Mouse (Mus musculus): ENCODE measurements around the gene Arhgef11. TPM values are rescaled to one million over a fixed set of nuclear protein-coding genes. Genes with fewer than 3 reads are reported as not detected.

Arhgef11 gene
- polyA plus RNA-seq, 1 experiment from 2014 or later = 19.5 TPM

DNA sequence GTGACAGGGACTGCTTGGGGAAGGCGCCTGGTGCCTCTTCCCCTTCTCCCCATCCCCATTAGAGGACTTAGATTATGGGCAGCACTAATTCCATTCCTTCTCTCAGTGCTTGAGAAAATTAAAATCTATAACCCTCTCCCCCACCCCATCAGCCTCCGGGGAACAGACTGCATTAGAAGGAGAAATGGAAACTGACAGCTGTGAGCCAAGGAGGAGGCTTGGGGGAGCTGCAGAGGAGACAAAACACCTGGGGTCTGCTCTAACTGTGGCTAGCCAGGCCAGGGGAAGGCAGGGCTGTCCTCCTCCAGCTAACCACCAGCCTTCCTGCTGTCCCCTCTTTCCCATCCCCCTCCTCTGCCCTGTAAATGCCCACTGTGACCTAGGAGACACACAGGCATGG is 161.7 kb downstream of the Arhgef11 start:
- H3K27ac ChIP-seq (replicated peaks) = no peak overlapping the region
- 53% methylated on average over 2 of the region's 2 CpGs for WGBS

DNA sequence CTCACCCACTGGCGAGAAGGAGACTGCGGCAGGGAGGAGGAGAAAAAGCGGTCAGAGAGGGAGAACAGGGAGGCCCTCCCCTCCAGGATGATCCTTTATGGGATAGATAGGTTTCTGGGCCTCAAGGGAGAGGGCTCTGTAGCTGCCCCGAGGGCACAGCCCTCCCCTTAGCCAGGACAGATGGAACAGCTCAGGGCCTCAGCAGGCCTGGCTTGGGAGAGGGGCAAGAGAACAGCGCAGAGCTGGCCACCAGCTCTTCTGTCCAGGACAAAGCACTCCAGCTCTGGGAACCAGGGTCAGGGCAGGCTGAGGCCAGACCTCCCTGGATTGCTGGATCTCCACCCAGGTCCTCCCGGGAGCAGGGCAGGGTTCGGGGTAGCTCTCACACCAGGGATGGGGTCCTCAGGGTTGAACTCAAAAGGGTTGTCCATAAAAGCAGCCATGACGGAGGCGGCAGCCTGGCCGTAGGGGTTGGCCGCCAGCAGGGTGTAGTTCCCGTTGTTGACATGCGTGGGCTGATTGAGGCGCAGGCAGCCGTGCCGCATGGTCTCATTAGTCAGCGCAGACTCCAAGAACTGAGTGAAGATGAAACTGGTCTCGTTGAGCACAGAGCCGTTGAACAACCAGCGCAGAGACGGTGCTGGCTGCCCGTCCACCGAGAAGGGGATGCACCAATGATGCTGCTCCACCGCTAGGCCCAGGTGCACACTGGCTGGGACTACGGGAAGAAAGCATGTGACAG is 166.1 kb downstream of the Arhgef11 start:
- Histone ChIP-seq H3K9ac (replicated peaks) (no peak overlapping the region), H3K27ac (replicated peaks) (no peak overlapping the region), H3K4me2 (no peak overlapping the region), H3K4me3 (replicated peaks) (no peak overlapping the region), H3K36me3 (no peaks in the 10 kb centered on the region), H3K27me3 (replicated peaks) (peaks cover 7% of the 10 kb centered on the region; the same call in 1 of the 2 replicates), H3K9me3 (replicated peaks) (no peaks in the 10 kb centered on the region), H3K4me1 (peaks cover 9% of the 10 kb centered on the region)
- 83% methylated on average over 25 of the region's 25 CpGs for WGBS
- no peak for ATAC-seq (ENCODE audit: low FRiP score)

More for the DNA sequence above, 161.7 kb downstream of the Arhgef11 start:
- no peak overlapping the region for H3K4me2 ChIP-seq
- no peaks in the 10 kb centered on the region for H3K9me3 ChIP-seq (replicated peaks)
- peaks cover 20% of the 10 kb centered on the region for H3K4me1 ChIP-seq
- peaks cover 7% of the 10 kb centered on the region; the same call in 1 of the 2 replicates for H3K27me3 ChIP-seq (replicated peaks)
- no peak overlapping the region; the same call in 1 of the 2 replicates for H3K9ac ChIP-seq (replicated peaks)
- no peaks in the 10 kb centered on the region for H3K36me3 ChIP-seq
- no peak for ATAC-seq (ENCODE audit: low FRiP score)
- H3K4me3 ChIP-seq (replicated peaks) = no peak overlapping the region

DNA sequence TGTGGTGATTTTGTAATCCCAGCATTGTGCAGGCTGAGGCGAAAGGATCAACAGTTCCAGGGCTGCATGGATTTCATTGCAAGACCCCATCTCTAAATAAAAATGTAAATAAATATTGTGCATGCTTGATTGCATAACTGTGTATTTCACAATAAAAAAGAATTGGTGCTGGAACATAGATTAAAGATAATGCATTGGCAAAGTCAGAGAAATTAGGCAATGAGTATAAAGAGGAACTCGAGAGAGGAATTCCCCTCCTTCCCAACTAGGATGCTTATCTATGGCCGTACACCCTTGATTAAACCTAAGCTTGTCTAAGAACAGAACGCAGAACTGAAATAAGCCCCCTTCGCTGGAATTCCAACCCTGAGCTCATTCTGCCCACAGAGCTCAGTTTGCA is 167.8 kb downstream of the Arhgef11 start:
- Histone ChIP-seq H3K4me1 (0 out of 2 replicates have a peak, but pooled peaks cover 5% of the 10 kb centered on the region), H3K9ac (replicated peaks) (no peak overlapping the region), H3K4me2 (no peak overlapping the region), H3K9me3 (replicated peaks) (no peaks in the 10 kb centered on the region), H3K36me3 (no peaks in the 10 kb centered on the region), H3K27ac (replicated peaks) (no peak overlapping the region), H3K27me3 (replicated peaks) (peaks cover 8% of the 10 kb centered on the region; the same call in 1 of the 2 replicates), H3K4me3 (replicated peaks) (no peak overlapping the region)
- 89% methylated on average over 5 of the region's 5 CpGs for WGBS
- ATAC-seq (ENCODE audit: low FRiP score) = no peak

DNA sequence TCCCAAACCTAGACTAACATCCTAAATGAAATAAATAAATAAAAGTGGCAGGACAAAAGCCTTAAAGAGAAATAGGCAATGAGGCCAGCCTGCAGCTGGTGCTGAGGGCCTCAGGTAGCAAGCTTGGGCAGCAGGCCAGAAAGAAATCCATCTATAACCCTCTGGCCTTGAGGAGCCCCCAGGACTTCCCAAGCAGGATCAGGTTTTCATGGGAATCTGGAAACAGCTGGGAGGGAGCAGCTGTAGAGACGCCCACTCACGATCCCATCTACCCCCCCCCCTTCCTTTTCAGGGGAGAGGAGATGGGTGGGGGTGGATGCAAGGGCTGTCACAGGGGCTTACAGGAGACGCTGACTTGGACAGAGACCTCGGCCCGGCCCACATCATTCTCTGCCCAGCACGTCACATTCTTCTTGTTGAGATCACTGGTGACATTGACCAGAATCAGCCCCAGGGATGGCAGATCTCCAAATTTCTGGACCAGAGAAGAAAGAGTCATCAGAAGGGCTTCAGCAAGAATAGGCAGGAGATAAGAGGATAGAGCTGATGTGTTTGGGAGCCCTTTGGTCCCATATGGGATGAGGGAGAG is 168.4 kb downstream of the Arhgef11 start:
- no peaks in the 10 kb centered on the region for H3K9me3 ChIP-seq (replicated peaks)
- no peak for ATAC-seq (ENCODE audit: low FRiP score)
- H3K4me1 ChIP-seq = 0 out of 2 replicates have a peak, but pooled peaks cover 5% of the 10 kb centered on the region
- no peak overlapping the region for H3K4me3 ChIP-seq (replicated peaks)
- no peak overlapping the region for H3K4me2 ChIP-seq
- peaks cover 13% of the 10 kb centered on the region; the same call in 1 of the 2 replicates for H3K27me3 ChIP-seq (replicated peaks)
- no peaks in the 10 kb centered on the region for H3K36me3 ChIP-seq
- WGBS = 61% methylated on average over 6 of the region's 6 CpGs
- no peak overlapping the region for H3K9ac ChIP-seq (replicated peaks)
- no peak overlapping the region for H3K27ac ChIP-seq (replicated peaks)

Small RNAs within 50 kb of the gene (microRNA-seq; reads per million reads assigned to microRNA genes)
- not detected for gene Gm24109

Other genes with a start within 250 kb of the Arhgef11 start
- gene Fcrl1, start 241.2 kb upstream of the Arhgef11 start, polyA plus RNA-seq (2015; fragmentation: Nextera tagmentation; extraction: Ambion mirVana) = 0.12 and 0.29 TPM in 2 replicates
- not detected in 2 replicates for gene Fcrl5, start 181.8 kb upstream of the Arhgef11 start, polyA plus RNA-seq (2015; fragmentation: Nextera tagmentation; extraction: Ambion mirVana)
- 9.2 and 10.7 TPM in 2 replicates for gene Etv3, start 92.2 kb upstream of the Arhgef11 start, polyA plus RNA-seq (2015; fragmentation: Nextera tagmentation; extraction: Ambion mirVana)
- gene Lrrc71, start 131.1 kb downstream of the Arhgef11 start, polyA plus RNA-seq (2015; fragmentation: Nextera tagmentation; extraction: Ambion mirVana) = 0.44 and 1.0 TPM in 2 replicates
- gene Ntrk1, start 177.6 kb downstream of the Arhgef11 start, polyA plus RNA-seq (2015; fragmentation: Nextera tagmentation; extraction: Ambion mirVana) = 41.2 and 50.1 TPM in 2 replicates
- 1.1 and 2.0 TPM in 2 replicates for gene Insrr, start 179.4 kb downstream of the Arhgef11 start, polyA plus RNA-seq (2015; fragmentation: Nextera tagmentation; extraction: Ambion mirVana)
- 9.1 and 13.4 TPM in 2 replicates for gene Pear1, start 206.7 kb downstream of the Arhgef11 start, polyA plus RNA-seq (2015; fragmentation: Nextera tagmentation; extraction: Ambion mirVana)
- 5.0 TPM in 1 of 2 replicates, not detected in the other for gene Sh2d2a, start 229.2 kb downstream of the Arhgef11 start, polyA plus RNA-seq (2015; fragmentation: Nextera tagmentation; extraction: Ambion mirVana)